In the genomic region with DNA sequence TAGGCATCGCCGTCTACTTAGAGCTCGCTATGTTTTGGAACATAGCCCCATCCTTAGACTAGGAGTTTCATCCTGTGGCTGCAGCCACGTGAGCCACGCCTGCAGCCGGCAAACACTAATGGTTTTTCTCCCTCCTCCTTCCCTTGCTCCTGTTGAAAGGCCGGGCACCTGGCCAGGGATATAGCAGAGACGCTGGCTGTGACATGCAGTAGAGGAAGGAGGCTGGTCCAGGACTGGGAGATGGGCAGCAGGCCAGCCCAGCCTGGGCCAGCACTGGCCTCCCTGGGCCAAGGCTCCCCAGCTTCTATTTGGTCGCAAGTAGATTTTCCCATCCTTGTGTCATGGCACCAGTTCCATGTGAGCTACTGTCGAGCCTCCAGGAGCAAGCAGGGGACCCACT, we compare ENCODE assay signal across 9 mouse cellular contexts. TPM values are rescaled to one million over a fixed set of nuclear protein-coding genes. Genes with fewer than 3 reads are reported as not detected.
DNase-seq lines count a peak whose midpoint lies in the region; ATAC-seq and TF ChIP-seq lines count a peak whose summit lies in the region.
"Had no signal": no experiment of that assay in that cellular context is flagged by ENCODE, and none has a peak within 500 bp of the region (broad histone marks: within the 10 kb centered on the region; RNA-seq: fewer than 3 reads in every experiment).

No protein-coding gene starts in this region.

- intact Hi-C loops in gastrocnemius, adult 2 months (cut with DNase I): no loop called here

- TF ChIP-seq CTCF in kidney, adult 2 months (conservative IDR thresholded peaks at IDR 0.05; ENCODE audit: insufficient read depth, insufficient read length, low read depth, low read length): no peak
- no peak for TF ChIP-seq CTCF in gastrocnemius, adult 2 months (IDR thresholded peaks at IDR 0.05)
- TF ChIP-seq CTCF in lung, adult 2 months (IDR thresholded peaks at IDR 0.05; ENCODE audit: insufficient read depth, low read length): no peak

- H3K4me3 ChIP-seq in kidney, adult 2 months (ENCODE audit: insufficient read depth, low read depth, low read length): no peak overlapping the region
- no peak overlapping the region for H3K4me3 ChIP-seq in kidney, embryonic 14.5 days (ENCODE audit: low read length)
- no peak overlapping the region for H3K4me3 ChIP-seq in gastrocnemius, adult 2 months
- H3K4me3 ChIP-seq in lung, adult 2 months (replicated peaks; ENCODE audit: extremely low read depth, low read depth, low read length): no peak overlapping the region
- no peak overlapping the region for H3K4me3 ChIP-seq in neural tube, embryonic 15.5 days (replicated peaks)

- H3K4me2 ChIP-seq in kidney, embryonic 14.5 days (replicated peaks; ENCODE audit: low read depth, low read length): no peak overlapping the region
- no peak overlapping the region for H3K4me2 ChIP-seq in neural tube, embryonic 15.5 days

- no peaks in the 10 kb centered on the region for H3K9me3 ChIP-seq in kidney, embryonic 14.5 days (ENCODE audit: control insufficient read depth, low read length)
- H3K9me3 ChIP-seq in neural tube, embryonic 15.5 days (replicated peaks): no peaks in the 10 kb centered on the region

- DNase-seq in kidney, adult 2 months: peak; percentile 56
- DNase-seq in adrenal gland, postnatal 36 days: peak; percentile 25 to 68
- peak; percentile 68 for DNase-seq in gastrocnemius, adult 2 months
- peak; percentile 68 for DNase-seq in lung, adult 2 months
- DNase-seq in thymus, postnatal 14 days: no peak
- DNase-seq in spleen, postnatal 4 days (ENCODE audit: low spot score in 2 of 2): no peak

- no peak overlapping the region for H3K9ac ChIP-seq in kidney, embryonic 14.5 days (ENCODE audit: low read depth, low read length)
- no peak overlapping the region for H3K9ac ChIP-seq in neural tube, embryonic 15.5 days (replicated peaks)

- no peaks in the 10 kb centered on the region for H3K4me1 ChIP-seq in kidney, adult 2 months (ENCODE audit: control insufficient read depth, insufficient read depth, low read length)
- H3K4me1 ChIP-seq in kidney, embryonic 14.5 days (ENCODE audit: control insufficient read depth, insufficient read depth, low read length): no peaks in the 10 kb centered on the region
- H3K4me1 ChIP-seq in lung, adult 2 months (ENCODE audit: control insufficient read depth, insufficient read depth, low read length): no peaks in the 10 kb centered on the region
- H3K4me1 ChIP-seq in neural tube, embryonic 15.5 days: no peaks in the 10 kb centered on the region

- 37% methylated on average over 10 of the region's 10 CpGs for WGBS in kidney, adult 2 months
- WGBS in kidney, embryonic 14.5 days: 78% methylated on average over 10 of the region's 10 CpGs
- WGBS in lung, adult 2 months: 36% methylated on average over 10 of the region's 10 CpGs
- 69% methylated on average over 10 of the region's 10 CpGs for WGBS in neural tube, embryonic 15.5 days

- no peak for TF ChIP-seq POLR2A in kidney, adult 2 months (IDR thresholded peaks at IDR 0.05; ENCODE audit: low read depth, low read length)
- TF ChIP-seq POLR2A in lung, adult 2 months (IDR thresholded peaks at IDR 0.05; ENCODE audit: borderline replicate concordance, extremely low read depth, low read depth, low read length): no peak

- no peaks in the 10 kb centered on the region for H3K27me3 ChIP-seq in kidney, adult 2 months (replicated peaks; ENCODE audit: control insufficient read depth, insufficient read depth, low read length)
- H3K27me3 ChIP-seq in kidney, embryonic 14.5 days (ENCODE audit: control insufficient read depth, insufficient read depth, low read length): peaks cover 41% of the 10 kb centered on the region
- peaks cover 31% of the 10 kb centered on the region for H3K27me3 ChIP-seq in neural tube, embryonic 15.5 days (replicated peaks)

- no peak for ATAC-seq in kidney, embryonic 14.5 days (ENCODE audit: low FRiP score, low TSS enrichment)
- ATAC-seq in neural tube, embryonic 15.5 days (ENCODE audit: low FRiP score): no peak

- H3K27ac ChIP-seq in kidney, adult 2 months (ENCODE audit: insufficient read depth, low read depth, low read length): no peak overlapping the region
- no peak overlapping the region for H3K27ac ChIP-seq in kidney, embryonic 14.5 days (ENCODE audit: low read depth, low read length)
- H3K27ac ChIP-seq in gastrocnemius, adult 2 months: no peak overlapping the region
- no peak overlapping the region for H3K27ac ChIP-seq in neural tube, embryonic 15.5 days (replicated peaks)

- no peaks in the 10 kb centered on the region for H3K36me3 ChIP-seq in kidney, adult 2 months (ENCODE audit: control insufficient read depth, insufficient read depth, low read length)
- H3K36me3 ChIP-seq in kidney, embryonic 14.5 days (ENCODE audit: control insufficient read depth, insufficient read depth, low read length): no peaks in the 10 kb centered on the region
- no peaks in the 10 kb centered on the region for H3K36me3 ChIP-seq in neural tube, embryonic 15.5 days

RNA-seq across cellular contexts. Expression of gene Wnt3a, which starts 7.6 kb away (rescaled TPM):
- not detected in 2 replicates for polyA plus RNA-seq in kidney, adult 2 months (2012; rRNA removed)
- polyA plus RNA-seq in kidney, embryonic 14.5 days (2014; fragmentation: Nextera tagmentation; extraction: Ambion mirVana): not detected in 2 replicates
- not detected for total RNA-seq in adrenal gland, postnatal 36 days (2021)
- total RNA-seq in gastrocnemius, adult 2 months (2021): not detected
- 9.4 and 15.4 TPM in 2 replicates for polyA plus RNA-seq in lung, adult 2 months (2012; rRNA removed)
- polyA plus RNA-seq in neural tube, embryonic 15.5 days (2015; fragmentation: Nextera tagmentation; extraction: Ambion mirVana): 0.14 and 0.35 TPM in 2 replicates
- polyA plus RNA-seq: liver, embryonic 16.5 days had no signal

RNA-seq across cellular contexts. Expression of gene Wnt9a, which starts 23.8 kb away (rescaled TPM):
- polyA plus RNA-seq in kidney, adult 2 months (2012; rRNA removed): 1.7 and 1.8 TPM in 2 replicates
- polyA plus RNA-seq in kidney, embryonic 14.5 days (2014; fragmentation: Nextera tagmentation; extraction: Ambion mirVana): 0.64 and 0.85 TPM in 2 replicates
- total RNA-seq in adrenal gland, postnatal 36 days (2021): 1 to 10 TPM; 1.3 to 1.5 TPM
- total RNA-seq in gastrocnemius, adult 2 months (2021): 1 to 10 TPM; 7.8 to 9.7 TPM
- 6.9 and 7.8 TPM in 2 replicates for polyA plus RNA-seq in lung, adult 2 months (2012; rRNA removed)
- polyA plus RNA-seq in neural tube, embryonic 15.5 days (2015; fragmentation: Nextera tagmentation; extraction: Ambion mirVana): 2.6 and 3.0 TPM in 2 replicates

RNA-seq across cellular contexts. Expression of gene Arf1, which starts 54.9 kb away (rescaled TPM):
- 490 and 503 TPM in 2 replicates for polyA plus RNA-seq in kidney, adult 2 months (2012; rRNA removed)
- 544 and 644 TPM in 2 replicates for polyA plus RNA-seq in kidney, embryonic 14.5 days (2014; fragmentation: Nextera tagmentation; extraction: Ambion mirVana)
- total RNA-seq in adrenal gland, postnatal 36 days (2021): 100 to 1,000 TPM; 461 to 465 TPM
- total RNA-seq in gastrocnemius, adult 2 months (2021): 100 to 1,000 TPM; 226 to 229 TPM
- 525 and 566 TPM in 2 replicates for polyA plus RNA-seq in lung, adult 2 months (2012; rRNA removed)
- polyA plus RNA-seq in neural tube, embryonic 15.5 days (2015; fragmentation: Nextera tagmentation; extraction: Ambion mirVana): 645 and 662 TPM in 2 replicates

Comparison
In these comparisons a context has a peak if more than half of its experiments do, and no peak if none do; other contexts are left out.
1. DNase-seq: peak in kidney, adult 2 months (single experiment), adrenal gland, postnatal 36 days (2 of 2), gastrocnemius, adult 2 months (single experiment) and lung, adult 2 months (single experiment); none in thymus, postnatal 14 days (single experiment) and spleen, postnatal 4 days (0 of 2).